Mouse (Mus musculus) bone marrow, adult 2 months (tissue): ENCODE data around the gene Pdlim5.

ENCODE experiments used
- CTCF ChIP-seq: fragments of 200-500 bp; IDR thresholded peaks from 2 replicates; pipeline ENCODE4 v1.5.1; 2011; ENCODE audit warnings: low read length, control low read depth; ENCODE audit not compliant: control insufficient read depth, insufficient read depth
- POLR2A ChIP-seq: fragments of 200-500 bp; IDR thresholded peaks from 2 replicates; pipeline ENCODE4 v1.6.1; 2011; ENCODE audit warnings: low read depth, mild to moderate bottlenecking, control low read depth, low read length, borderline replicate concordance; ENCODE audit not compliant: control insufficient read depth

DNA sequence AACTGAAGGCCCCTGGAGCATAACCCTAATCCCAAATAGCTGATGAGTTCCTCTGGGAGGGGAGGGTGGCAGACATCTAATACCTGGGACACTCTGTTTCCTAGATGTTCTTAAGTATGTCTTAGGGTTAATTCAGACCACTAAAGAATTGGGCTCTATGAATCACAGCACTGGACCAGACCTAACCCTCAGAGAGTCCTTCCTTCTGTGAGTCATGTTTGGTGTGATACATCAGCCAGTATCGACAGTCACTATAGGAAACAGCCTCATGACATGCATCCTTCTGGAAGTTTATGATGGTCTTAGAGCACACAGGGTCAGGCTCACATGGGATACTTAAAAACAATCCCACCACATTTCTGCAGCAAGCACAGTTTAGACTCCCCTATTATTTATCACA lies 143.4 kb downstream of the Pdlim5 start:
- TF ChIP-seq CTCF (no peak), POLR2A (no peak)
